Mouse (Mus musculus) neural tube, embryonic 13.5 days (tissue): ENCODE results near the gene Nmur1. TPM values are rescaled to one million over a fixed set of nuclear protein-coding genes. Genes with fewer than 3 reads are reported as not detected.

ENCODE experiments used
- microRNA-seq: library from miRNA; unstranded; fragments of <30 nt; microRNA quantifications from one replicate; pipeline ENCODE4, GENCODE M21; 2016
- polyA plus RNA-seq: library from polyadenylated mRNA; unstranded; fragments of >200 nt; fragmentation: Nextera tagmentation; extraction: Ambion mirVana; gene quantifications from 2 replicates; pipeline ENCODE4 v1.2.1, GENCODE M21; 2015

The Nmur1 gene
- polyA plus RNA-seq, 1 experiment from 2014 or later = 0.49 TPM

Small RNAs within 50 kb of the gene (microRNA-seq; reads per million reads assigned to microRNA genes)
- 20.6 reads per million, percentile 35 among the genes with 10 or more reads in this experiment for gene mmu-mir-3535

Other genes starting within 250 kb of the Nmur1 start
- 3.3 and 4.2 TPM in 2 replicates for gene B3gnt7, start 123.4 kb downstream of the Nmur1 start, polyA plus RNA-seq
- 213 and 222 TPM in 2 replicates for gene Ncl, start 66.8 kb downstream of the Nmur1 start, polyA plus RNA-seq
- gene Tex44, start 101 bp upstream of the Nmur1 start, polyA plus RNA-seq = not detected in 2 replicates
- 2,347 and 2,536 TPM in 2 replicates for gene Ptma, start 100.5 kb upstream of the Nmur1 start, polyA plus RNA-seq
- 97.0 and 103 TPM in 2 replicates for gene Pde6d, start 156.4 kb upstream of the Nmur1 start, polyA plus RNA-seq
- gene Cops7b, start 156.7 kb upstream of the Nmur1 start, polyA plus RNA-seq = 53.5 and 60.6 TPM in 2 replicates
- gene Nppc, start 244.3 kb upstream of the Nmur1 start, polyA plus RNA-seq = 12.7 and 14.7 TPM in 2 replicates